Mouse (Mus musculus): Measurements from ENCODE around the gene Tspan9. TPM values are rescaled to one million over a fixed set of nuclear protein-coding genes. Genes with fewer than 3 reads are reported as not detected.

Tspan9 gene
- total RNA-seq, 2 experiments from 2014 or later: 52.5 to 52.8 TPM

- DNase-seq: no peak
These were observed 163.6 kb downstream of the Tspan9 start for GRCm38 (mm10) chr6:127979831-127980230.

- DNase-seq: no peak
These were observed 164.5 kb downstream of the Tspan9 start for GRCm38 (mm10) chr6:127978941-127979340.

DNA sequence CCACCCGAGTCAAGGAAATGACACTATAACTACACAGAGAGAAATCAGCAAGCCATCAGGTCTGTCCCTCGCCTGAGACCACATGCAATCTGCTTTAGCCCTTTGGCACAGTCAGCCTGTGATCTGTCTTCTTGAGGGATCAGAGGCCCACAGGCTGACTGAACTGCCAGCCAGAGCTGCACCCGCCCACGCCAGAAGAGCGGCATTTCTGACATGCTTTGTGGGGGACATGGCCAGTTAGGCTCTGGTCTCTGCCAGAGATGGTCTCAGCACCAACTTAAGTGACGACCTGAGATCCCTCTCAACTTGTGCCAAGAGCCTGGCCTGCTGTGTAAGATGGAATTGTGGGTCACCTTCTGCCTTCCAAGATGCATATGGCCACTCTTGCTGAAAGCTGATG, 166.7 kb downstream of the Tspan9 start:
- DNase-seq: no peak

- DNase-seq: no peak
These were observed 169.4 kb downstream of the Tspan9 start for GRCm38 (mm10) chr6:127974000-127974399.

DNA sequence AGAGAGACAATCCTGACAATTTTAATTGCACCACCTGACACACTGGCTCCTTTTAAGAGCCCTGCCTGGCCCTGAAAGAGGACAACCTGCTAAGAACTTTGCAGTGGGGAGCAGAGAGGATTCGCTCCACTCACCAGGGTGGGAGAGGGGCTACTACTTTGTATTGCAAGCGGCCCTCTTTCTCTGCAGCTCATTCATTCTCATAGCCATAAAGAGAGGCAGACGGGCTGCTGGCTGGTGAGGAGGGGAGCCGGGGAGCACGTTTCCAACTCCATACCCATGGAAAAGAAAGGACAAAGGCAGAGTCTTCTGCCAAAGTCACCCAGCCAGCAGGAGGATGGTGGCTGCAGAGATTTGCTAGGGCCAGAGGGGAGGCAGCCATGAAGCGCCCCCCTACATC, 169.8 kb downstream of the Tspan9 start:
- DNase-seq: no peak

- DNase-seq: no peak
These were observed 171.5 kb downstream of the Tspan9 start for GRCm38 (mm10) chr6:127971931-127972330.

- no peak for DNase-seq
These were observed 172.5 kb downstream of the Tspan9 start for GRCm38 (mm10) chr6:127970848-127971247.

DNA sequence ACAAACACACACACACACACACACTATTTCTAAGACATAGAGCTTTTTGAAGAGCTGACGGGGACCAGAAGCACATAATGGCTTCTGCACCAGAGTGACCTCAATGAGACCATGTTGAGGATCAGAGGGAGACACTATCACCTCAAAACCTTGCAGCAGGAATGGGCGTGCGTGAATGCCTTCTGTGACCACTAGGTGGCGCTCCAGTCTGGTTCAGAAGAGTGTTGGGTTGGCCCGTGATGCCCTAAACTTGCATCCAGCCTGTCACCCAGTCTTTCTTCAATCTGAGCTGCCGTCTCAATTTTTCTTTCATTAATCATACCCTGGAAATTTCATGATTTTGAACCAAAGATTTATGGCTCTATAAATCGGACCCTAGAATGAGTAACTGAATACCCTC, 173.3 kb downstream of the Tspan9 start:
- DNase-seq: peak; percentile 78 to 79

DNA sequence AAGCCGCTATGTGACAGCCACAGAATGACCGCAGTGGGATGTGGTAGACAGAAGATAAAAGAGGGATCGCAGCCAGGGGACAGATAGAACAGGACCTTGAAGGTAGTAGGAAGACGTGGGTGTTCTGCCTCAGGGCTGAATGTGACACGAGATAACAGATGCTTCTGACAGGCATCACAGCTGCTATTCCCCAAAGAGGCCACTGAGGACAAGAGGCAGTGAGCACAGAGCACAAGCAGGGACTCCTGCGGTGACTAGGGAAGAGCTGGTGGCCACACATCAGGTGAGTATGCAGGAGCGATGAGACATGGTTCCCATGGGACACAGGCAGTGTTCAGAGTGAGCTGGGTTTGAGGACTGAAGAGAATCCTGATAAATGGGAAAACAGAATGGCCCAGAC, 173.7 kb downstream of the Tspan9 start:
- no peak for DNase-seq

DNA sequence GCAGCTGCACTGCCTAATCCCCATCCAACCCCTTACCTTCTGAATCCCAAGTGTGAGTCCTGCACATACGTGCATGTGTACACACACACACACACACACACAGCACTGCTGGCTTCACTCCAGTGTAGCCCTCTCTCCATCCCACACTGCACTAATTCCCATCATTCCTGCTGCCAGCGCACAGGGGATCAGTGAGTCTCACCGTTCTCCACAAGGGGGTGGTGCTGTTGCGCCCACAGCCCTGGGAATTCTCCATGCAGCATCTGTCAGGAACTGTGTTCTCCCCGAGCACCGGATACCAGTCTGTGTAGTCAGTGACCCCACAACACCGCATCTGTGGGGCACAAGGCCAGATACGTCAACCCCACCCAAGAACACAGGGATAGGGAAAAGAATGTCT, 177.9 kb downstream of the Tspan9 start:
- peak; percentile 41 to 57 for DNase-seq

DNA sequence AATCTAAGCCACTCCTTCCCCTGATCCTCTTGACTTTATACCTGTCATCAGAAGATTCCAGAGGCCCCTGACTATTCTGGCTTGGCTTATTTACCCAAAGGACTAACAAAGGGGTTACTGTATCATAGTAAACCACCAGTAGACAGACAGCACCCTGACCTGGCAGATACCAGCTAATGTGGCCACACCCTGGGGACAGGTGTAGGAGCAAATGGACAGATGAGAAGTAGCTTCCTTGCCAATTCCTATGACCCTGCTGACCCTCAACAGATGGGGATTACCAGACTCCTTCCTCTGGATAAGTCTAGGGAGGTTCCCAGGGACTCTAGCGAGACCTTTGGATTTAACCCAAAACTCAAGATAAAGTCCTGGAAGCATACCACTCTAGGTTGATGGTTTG, 183.2 kb downstream of the Tspan9 start:
- no peak for DNase-seq

GRCm38 (mm10) chr6:127956172-127956571, 187.2 kb downstream of the Tspan9 start:
- DNase-seq: no peak

- no peak for DNase-seq
These were observed 190.3 kb downstream of the Tspan9 start for GRCm38 (mm10) chr6:127953071-127953470.

DNA sequence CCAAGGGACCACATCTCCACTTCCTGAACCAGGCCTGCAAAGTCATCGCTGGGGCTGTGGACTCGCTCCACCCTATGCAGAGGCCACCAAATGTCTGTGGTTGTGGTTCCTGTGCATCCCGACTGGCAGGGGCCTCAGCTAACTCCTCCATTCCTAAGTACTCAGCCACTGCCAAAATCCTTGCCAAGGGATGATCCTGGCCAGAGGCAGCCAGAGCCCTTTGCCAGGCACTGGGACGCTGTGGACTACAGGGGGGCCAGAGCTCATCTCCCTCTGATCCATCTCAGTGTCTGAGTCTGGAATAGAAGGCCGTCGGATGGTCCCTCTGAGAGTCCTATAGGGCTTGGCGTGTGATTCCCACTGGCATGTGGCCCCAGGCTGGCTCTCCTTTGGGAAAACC, 193.5 kb downstream of the Tspan9 start:
- no peak for DNase-seq

GRCm38 (mm10) chr6:127948656-127949055, 194.7 kb downstream of the Tspan9 start:
- DNase-seq: no peak

GRCm38 (mm10) chr6:127945725-127946124, 197.7 kb downstream of the Tspan9 start:
- DNase-seq: peak; percentile 62 to 78

GRCm38 (mm10) chr6:127942421-127942820, 201.0 kb downstream of the Tspan9 start:
- no peak for DNase-seq

DNA sequence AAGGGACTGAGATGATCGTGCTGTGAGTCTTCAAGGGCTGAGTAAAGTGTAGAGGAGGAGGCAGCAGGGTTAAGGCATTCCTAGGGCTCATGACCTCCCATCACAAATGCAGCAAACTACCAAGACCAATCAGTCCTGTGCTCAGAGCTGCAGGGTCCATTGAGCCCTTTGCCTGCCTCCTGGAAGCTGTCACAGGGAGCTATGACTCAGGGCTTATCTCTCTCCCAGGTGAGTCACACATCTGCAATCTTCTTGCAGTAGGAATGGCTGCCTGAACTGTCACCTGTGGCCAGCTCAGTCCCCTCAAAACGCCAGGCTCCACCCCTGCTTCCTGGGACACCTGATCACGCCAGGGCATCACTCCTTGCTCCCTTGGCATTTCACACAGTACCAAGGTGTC, 208.3 kb downstream of the Tspan9 start:
- no peak for DNase-seq

DNA sequence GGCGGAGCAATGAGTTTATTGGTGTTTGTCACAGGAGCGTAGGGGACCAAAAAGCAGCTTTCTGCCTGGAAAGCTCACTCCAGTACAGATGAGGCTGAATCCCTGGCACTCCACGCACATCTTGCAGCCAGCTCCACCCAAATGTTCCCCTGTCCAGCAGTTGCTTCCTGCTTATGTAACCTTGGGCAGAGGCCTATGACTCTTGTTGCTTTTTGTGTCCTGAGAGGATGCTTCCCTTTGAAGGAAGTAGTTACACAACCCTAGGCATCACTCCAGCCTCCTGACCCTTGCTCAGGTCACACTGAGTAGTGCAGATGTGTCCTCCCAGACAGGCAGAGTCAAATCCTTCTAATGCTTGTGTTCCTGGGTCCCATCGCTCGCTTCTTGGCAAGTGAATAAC, 209.6 kb downstream of the Tspan9 start:
- no peak for DNase-seq

DNA sequence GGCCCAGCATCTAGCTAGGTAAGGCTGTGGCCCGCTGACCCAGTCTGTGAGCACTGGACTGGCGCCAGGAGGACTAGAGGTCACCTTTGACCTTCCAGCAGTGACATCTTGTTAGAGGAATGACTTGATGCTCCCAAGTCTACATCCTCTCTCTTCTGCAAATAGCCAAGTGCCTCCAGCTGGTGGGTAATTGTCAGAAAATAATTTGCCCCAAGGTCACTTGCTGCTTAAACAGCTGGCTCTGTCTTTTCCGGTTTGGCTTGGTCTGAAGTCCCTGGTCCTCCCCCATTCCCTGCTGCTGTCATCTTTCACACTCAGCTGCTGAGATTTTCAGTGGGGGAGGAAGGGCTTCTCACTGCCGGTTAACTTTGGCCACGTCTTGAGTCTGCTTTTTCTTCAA, 210.7 kb downstream of the Tspan9 start:
- DNase-seq: no peak

GRCm38 (mm10) chr6:127928682-127929081, 214.7 kb downstream of the Tspan9 start:
- no peak for DNase-seq

DNA sequence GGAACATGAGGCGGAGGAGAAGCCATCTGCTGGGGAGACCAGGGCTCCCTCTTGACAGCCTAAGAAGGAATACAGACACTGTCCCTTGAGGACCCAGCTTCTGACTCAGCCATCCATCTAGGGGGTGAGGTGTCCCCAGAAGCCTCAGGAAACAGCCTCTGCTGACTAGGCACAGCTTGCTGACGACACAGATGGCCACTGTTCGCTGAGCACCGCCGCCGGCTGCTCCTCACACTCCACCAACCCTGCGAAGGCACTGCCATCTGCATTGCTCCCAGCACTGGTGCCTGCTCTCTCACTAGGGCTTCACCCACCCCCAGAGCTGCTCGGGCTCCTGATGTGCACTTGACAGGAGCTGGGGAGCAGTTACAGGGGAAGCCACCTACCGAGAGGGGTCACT, 217.5 kb downstream of the Tspan9 start:
- peak; percentile 73 to 84 for DNase-seq

DNA sequence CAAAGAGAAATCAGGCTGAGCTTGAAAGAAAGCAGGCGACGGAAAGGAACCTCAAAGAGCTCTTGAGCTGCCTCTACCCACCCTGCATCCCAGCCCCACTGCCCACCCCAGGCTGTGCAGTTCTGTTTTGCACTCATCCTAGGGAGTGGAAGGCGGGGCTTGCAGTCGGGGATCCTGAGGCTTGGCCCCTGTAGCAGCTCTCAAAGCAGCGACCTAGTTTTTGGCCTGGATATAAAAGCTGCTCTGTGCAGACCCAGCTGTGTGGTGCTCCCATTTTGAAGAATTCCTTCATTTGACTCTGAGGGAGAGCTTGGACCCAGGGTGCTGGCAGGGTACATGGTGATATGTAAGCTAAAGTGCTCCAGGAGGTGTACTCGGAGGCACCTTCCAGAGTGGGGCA, 218.6 kb downstream of the Tspan9 start:
- DNase-seq: peak in 1 of 2 experiments; percentile 44

GRCm38 (mm10) chr6:127923296-127923695, 220.1 kb downstream of the Tspan9 start:
- DNase-seq: no peak

DNA sequence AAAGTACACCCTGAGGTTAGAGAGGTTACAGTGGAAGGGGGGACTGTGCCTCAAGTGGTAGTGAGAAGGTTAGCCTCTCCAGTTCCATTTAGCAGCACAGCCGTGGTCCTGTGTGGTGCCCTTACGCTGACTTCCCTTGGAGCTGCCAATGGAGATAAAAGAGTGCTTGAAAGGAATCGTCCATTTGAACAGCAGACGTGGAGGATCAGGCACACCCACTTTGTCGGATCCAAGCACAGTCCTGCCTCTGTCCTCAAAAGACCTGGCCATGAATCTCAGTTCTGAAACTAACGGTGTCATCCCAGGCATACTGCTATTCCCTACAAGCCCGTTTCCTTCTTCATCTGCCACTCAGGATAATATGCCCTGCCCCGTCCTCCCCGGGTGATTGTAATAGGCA, 221.4 kb downstream of the Tspan9 start:
- no peak for DNase-seq

DNA sequence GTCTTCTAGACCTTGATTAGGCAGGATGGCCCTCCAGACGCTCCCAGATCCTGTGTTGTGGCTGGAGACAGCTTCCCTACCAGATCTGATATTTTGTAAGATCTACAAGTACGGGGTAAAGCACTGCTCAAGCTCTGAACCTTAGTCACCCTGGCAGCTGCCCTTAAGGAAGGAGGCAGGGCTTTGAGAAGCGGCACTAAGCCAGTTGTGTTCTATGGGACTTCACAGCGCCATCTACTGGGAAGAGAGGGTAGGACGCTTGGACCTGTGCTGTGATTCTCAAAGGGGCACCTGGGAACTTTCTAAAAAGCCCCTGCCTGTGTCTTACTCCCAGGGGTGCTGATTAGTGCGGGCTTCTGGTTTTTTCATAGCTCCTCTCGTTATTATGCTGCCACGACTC, 222.7 kb downstream of the Tspan9 start:
- DNase-seq: peak; percentile 76 to 79
